Mouse (Mus musculus): ENCODE data around the gene Cops8. TPM values are rescaled to one million over a fixed set of nuclear protein-coding genes. Genes with fewer than 3 reads are reported as not detected.

The Cops8 gene
- polyA plus RNA-seq, 1 experiment from 2014 or later: 158 TPM

- Histone ChIP-seq H3K27ac (replicated peaks) (no peak overlapping the region), H3K4me3 (no peak overlapping the region), H3K9me3 (no peaks in the 10 kb centered on the region), H3K9ac (no peak overlapping the region), H3K4me2 (no peak overlapping the region), H3K4me1 (replicated peaks) (no peaks in the 10 kb centered on the region), H3K27me3 (peaks cover 15% of the 10 kb centered on the region; the same call in 1 of the 2 replicates), H3K36me3 (no peaks in the 10 kb centered on the region)
- 17% methylated on average over 6 of the region's 6 CpGs for WGBS
- no peak for ATAC-seq (ENCODE audit: low FRiP score, low read depth)
Measured at GRCm38 (mm10) chr1:90592784-90593183, 10.0 kb upstream of the Cops8 start.

- WGBS: 54% methylated on average over 3 of the region's 3 CpGs
- Histone ChIP-seq H3K36me3 (no peaks in the 10 kb centered on the region), H3K9me3 (no peaks in the 10 kb centered on the region), H3K4me1 (replicated peaks) (peaks cover 9% of the 10 kb centered on the region), H3K4me3 (no peak overlapping the region), H3K4me2 (no peak overlapping the region), H3K27ac (replicated peaks) (no peak overlapping the region), H3K27me3 (peaks cover 10% of the 10 kb centered on the region; the same call in 1 of the 2 replicates), H3K9ac (no peak overlapping the region)
- ATAC-seq (ENCODE audit: low FRiP score, low read depth): no peak
Measured at GRCm38 (mm10) chr1:90599226-90599625, 3.6 kb upstream of the Cops8 start.

- Histone ChIP-seq H3K36me3 (peaks cover 3% of the 10 kb centered on the region; the same call in 1 of the 2 replicates), H3K4me2 (no peak overlapping the region), H3K4me3 (no peak overlapping the region), H3K4me1 (replicated peaks) (peaks cover 15% of the 10 kb centered on the region), H3K9ac (no peak overlapping the region), H3K27me3 (0 out of 2 replicates have a peak, but pooled peaks cover 7% of the 10 kb centered on the region), H3K27ac (replicated peaks) (no peak overlapping the region), H3K9me3 (no peaks in the 10 kb centered on the region)
- no peak for ATAC-seq (ENCODE audit: low FRiP score, low read depth)
- 75% methylated on average over 3 of the region's 3 CpGs for WGBS
Measured at GRCm38 (mm10) chr1:90601096-90601495, 1.7 kb upstream of the Cops8 start.

GRCm38 (mm10) chr1:90603561-90603887 lies 743 bp downstream of the Cops8 start:
- H3K4me2 ChIP-seq: peak overlapping the region; percentile 62
- H3K9me3 ChIP-seq: no peaks in the 10 kb centered on the region
- H3K27ac ChIP-seq (replicated peaks): peak overlapping the region; percentile 77
- H3K27me3 ChIP-seq: 0 out of 2 replicates have a peak, but pooled peaks cover 4% of the 10 kb centered on the region
- ATAC-seq (ENCODE audit: low FRiP score, low read depth): peak; percentile 73; the same call in 1 of the 2 replicates
- peak overlapping the region; percentile 77 for H3K4me3 ChIP-seq
- peak overlapping the region; percentile 78 for H3K9ac ChIP-seq
- WGBS: under 1% methylated on average over 26 of the region's 26 CpGs
- peaks cover 15% of the 10 kb centered on the region for H3K4me1 ChIP-seq (replicated peaks)
- H3K36me3 ChIP-seq: peaks cover 22% of the 10 kb centered on the region

- ATAC-seq (ENCODE audit: low FRiP score, low read depth): no peak
- Histone ChIP-seq H3K36me3 (peaks cover 75% of the 10 kb centered on the region), H3K4me1 (replicated peaks) (peaks cover 5% of the 10 kb centered on the region), H3K9ac (no peak overlapping the region), H3K27me3 (no peaks in the 10 kb centered on the region), H3K9me3 (no peaks in the 10 kb centered on the region), H3K4me3 (no peak overlapping the region), H3K27ac (replicated peaks) (no peak overlapping the region), H3K4me2 (no peak overlapping the region)
- WGBS: 88% methylated on average over 5 of the region's 5 CpGs
Measured at GRCm38 (mm10) chr1:90609363-90609762, 6.6 kb downstream of the Cops8 start.

- no peaks in the 10 kb centered on the region for H3K4me1 ChIP-seq (replicated peaks)
- no peak for ATAC-seq (ENCODE audit: low FRiP score, low read depth)
- 93% methylated on average over 7 of the region's 7 CpGs for WGBS
Measured at GRCm38 (mm10) chr1:90617258-90617657, 14.5 kb downstream of the Cops8 start.

GRCm38 (mm10) chr1:90633415-90634030 lies 30.7 kb downstream of the Cops8 start:
- H3K9me3 ChIP-seq: no peaks in the 10 kb centered on the region
- H3K4me3 ChIP-seq: no peak overlapping the region
- WGBS: 84% methylated on average over 6 of the region's 6 CpGs
- no peak overlapping the region for H3K9ac ChIP-seq
- ATAC-seq (ENCODE audit: low FRiP score, low read depth): no peak
- no peaks in the 10 kb centered on the region for H3K4me1 ChIP-seq (replicated peaks)
- no peaks in the 10 kb centered on the region for H3K36me3 ChIP-seq
- no peak overlapping the region for H3K4me2 ChIP-seq
- H3K27me3 ChIP-seq: no peaks in the 10 kb centered on the region
- H3K27ac ChIP-seq (replicated peaks): no peak overlapping the region

More at GRCm38 (mm10) chr1:90617258-90617657, 14.5 kb downstream of the Cops8 start:
- Histone ChIP-seq H3K4me2 (no peak overlapping the region), H3K9me3 (no peaks in the 10 kb centered on the region), H3K27ac (replicated peaks) (no peak overlapping the region), H3K27me3 (no peaks in the 10 kb centered on the region), H3K4me3 (no peak overlapping the region), H3K9ac (no peak overlapping the region), H3K36me3 (peaks cover 22% of the 10 kb centered on the region)

- H3K9ac ChIP-seq: no peak overlapping the region
- H3K4me1 ChIP-seq (replicated peaks): no peaks in the 10 kb centered on the region
- H3K27me3 ChIP-seq: no peaks in the 10 kb centered on the region
- no peak overlapping the region for H3K4me2 ChIP-seq
- H3K9me3 ChIP-seq: no peaks in the 10 kb centered on the region
- H3K27ac ChIP-seq (replicated peaks): no peak overlapping the region
- no peaks in the 10 kb centered on the region for H3K36me3 ChIP-seq
- no peak overlapping the region for H3K4me3 ChIP-seq
- ATAC-seq (ENCODE audit: low FRiP score, low read depth): no peak
- 74% methylated on average over 3 of the region's 3 CpGs for WGBS
Measured at GRCm38 (mm10) chr1:90634205-90634745, 31.5 kb downstream of the Cops8 start.

GRCm38 (mm10) chr1:90638335-90638734 lies 35.6 kb downstream of the Cops8 start:
- Histone ChIP-seq H3K9me3 (no peaks in the 10 kb centered on the region), H3K4me2 (no peak overlapping the region), H3K36me3 (no peaks in the 10 kb centered on the region), H3K27ac (replicated peaks) (no peak overlapping the region), H3K27me3 (no peaks in the 10 kb centered on the region), H3K4me1 (replicated peaks) (no peaks in the 10 kb centered on the region), H3K9ac (no peak overlapping the region), H3K4me3 (no peak overlapping the region)
- ATAC-seq (ENCODE audit: low FRiP score, low read depth): no peak
- WGBS: 75% methylated on average over 7 of the region's 7 CpGs

- Histone ChIP-seq H3K9ac (no peak overlapping the region), H3K27me3 (no peaks in the 10 kb centered on the region), H3K4me3 (no peak overlapping the region), H3K4me2 (no peak overlapping the region), H3K4me1 (replicated peaks) (peaks cover 9% of the 10 kb centered on the region), H3K36me3 (no peaks in the 10 kb centered on the region), H3K27ac (replicated peaks) (peak overlapping the region; percentile 49; the same call in 1 of the 2 replicates), H3K9me3 (no peaks in the 10 kb centered on the region)
- ATAC-seq (ENCODE audit: low FRiP score, low read depth): peak; percentile 75
- WGBS: 17% methylated on average over 4 of the region's 4 CpGs
Measured at GRCm38 (mm10) chr1:90650781-90651437, 48.1 kb downstream of the Cops8 start.

GRCm38 (mm10) chr1:90651781-90652180 lies 49.0 kb downstream of the Cops8 start:
- no peak for ATAC-seq (ENCODE audit: low FRiP score, low read depth)
- Histone ChIP-seq H3K4me2 (no peak overlapping the region), H3K27ac (replicated peaks) (no peak overlapping the region), H3K27me3 (no peaks in the 10 kb centered on the region), H3K9ac (no peak overlapping the region), H3K4me3 (no peak overlapping the region), H3K4me1 (replicated peaks) (peaks cover 9% of the 10 kb centered on the region), H3K9me3 (no peaks in the 10 kb centered on the region), H3K36me3 (no peaks in the 10 kb centered on the region)

GRCm38 (mm10) chr1:90652553-90652952 lies 49.8 kb downstream of the Cops8 start:
- H3K9ac ChIP-seq: no peak overlapping the region
- no peak overlapping the region for H3K4me2 ChIP-seq
- no peak for ATAC-seq (ENCODE audit: low FRiP score, low read depth)
- H3K36me3 ChIP-seq: no peaks in the 10 kb centered on the region
- peaks cover 9% of the 10 kb centered on the region for H3K4me1 ChIP-seq (replicated peaks)
- 85% methylated on average over 4 of the region's 4 CpGs for WGBS
- H3K27me3 ChIP-seq: no peaks in the 10 kb centered on the region
- H3K4me3 ChIP-seq: no peak overlapping the region
- no peak overlapping the region for H3K27ac ChIP-seq (replicated peaks)
- no peaks in the 10 kb centered on the region for H3K9me3 ChIP-seq

All from hindbrain, embryonic 15.5 days (tissue).